Mouse (Mus musculus): Measurements from ENCODE around the gene Dnah2. TPM values are rescaled to one million over a fixed set of nuclear protein-coding genes. Genes with fewer than 3 reads are reported as not detected.

The Dnah2 gene
- polyA plus RNA-seq, 1 experiment from 2014 or later = 2.6 TPM

- Histone ChIP-seq H3K4me2 (ENCODE audit: low read depth, low read length, severe bottlenecking) (no peak overlapping the region), H3K27me3 (ENCODE audit: control insufficient read depth, insufficient read depth, low read length) (peaks cover 2% of the 10 kb centered on the region; the same call in 1 of the 2 replicates), H3K36me3 (ENCODE audit: control insufficient read depth, insufficient read depth, low read length) (peaks cover 43% of the 10 kb centered on the region), H3K27ac (ENCODE audit: low read depth, low read length) (no peak overlapping the region), H3K9ac (ENCODE audit: low read length) (no peak overlapping the region), H3K4me1 (replicated peaks; ENCODE audit: control insufficient read depth, insufficient read depth, low read length) (peaks cover 14% of the 10 kb centered on the region), H3K4me3 (ENCODE audit: low read depth, low read length) (no peak overlapping the region), H3K9me3 (ENCODE audit: control insufficient read depth, low read length) (no peaks in the 10 kb centered on the region)
- ATAC-seq (replicated peaks; ENCODE audit: low FRiP score) (no peak), DNase-seq (ENCODE audit: low spot score) (peak; percentile 52)
- WGBS = 92% methylated on average over 24 of the region's 24 CpGs
These were observed 144.1 kb downstream of the Dnah2 start for GRCm38 (mm10) chr11:69404595-69405396.

GRCm38 (mm10) chr11:69403691-69404594 lies 145.0 kb downstream of the Dnah2 start:
- peak; percentile 53 for DNase-seq (ENCODE audit: low spot score)
- WGBS = 89% methylated on average over 37 of the region's 38 CpGs

GRCm38 (mm10) chr11:69401987-69402386 lies 146.9 kb downstream of the Dnah2 start:
- 88% methylated on average over 12 of the region's 12 CpGs for WGBS
- DNase-seq (ENCODE audit: low spot score) (no peak), ATAC-seq (replicated peaks; ENCODE audit: low FRiP score) (no peak)
- Histone ChIP-seq H3K27ac (ENCODE audit: low read depth, low read length) (no peak overlapping the region), H3K4me3 (ENCODE audit: low read depth, low read length) (no peak overlapping the region), H3K27me3 (ENCODE audit: control insufficient read depth, insufficient read depth, low read length) (peaks cover 2% of the 10 kb centered on the region; the same call in 1 of the 2 replicates), H3K36me3 (ENCODE audit: control insufficient read depth, insufficient read depth, low read length) (peaks cover 38% of the 10 kb centered on the region), H3K4me1 (replicated peaks; ENCODE audit: control insufficient read depth, insufficient read depth, low read length) (peaks cover 26% of the 10 kb centered on the region), H3K9ac (ENCODE audit: low read length) (no peak overlapping the region), H3K9me3 (ENCODE audit: control insufficient read depth, low read length) (no peaks in the 10 kb centered on the region), H3K4me2 (ENCODE audit: low read depth, low read length, severe bottlenecking) (no peak overlapping the region)

More at GRCm38 (mm10) chr11:69403691-69404594, 145.0 kb downstream of the Dnah2 start:
- peaks cover 43% of the 10 kb centered on the region for H3K36me3 ChIP-seq (ENCODE audit: control insufficient read depth, insufficient read depth, low read length)
- H3K27ac ChIP-seq (ENCODE audit: low read depth, low read length) = no peak overlapping the region
- H3K4me3 ChIP-seq (ENCODE audit: low read depth, low read length) = no peak overlapping the region
- no peaks in the 10 kb centered on the region for H3K9me3 ChIP-seq (ENCODE audit: control insufficient read depth, low read length)
- H3K4me2 ChIP-seq (ENCODE audit: low read depth, low read length, severe bottlenecking) = no peak overlapping the region
- no peak for ATAC-seq (replicated peaks; ENCODE audit: low FRiP score)
- peaks cover 2% of the 10 kb centered on the region; the same call in 1 of the 2 replicates for H3K27me3 ChIP-seq (ENCODE audit: control insufficient read depth, insufficient read depth, low read length)
- no peak overlapping the region for H3K9ac ChIP-seq (ENCODE audit: low read length)
- peaks cover 19% of the 10 kb centered on the region for H3K4me1 ChIP-seq (replicated peaks; ENCODE audit: control insufficient read depth, insufficient read depth, low read length)

GRCm38 (mm10) chr11:69401210-69401637 lies 147.7 kb downstream of the Dnah2 start:
- 18% methylated on average over 22 of the region's 22 CpGs for WGBS
- DNase-seq (ENCODE audit: low spot score) = peak; percentile 92
- no peak overlapping the region for H3K4me2 ChIP-seq (ENCODE audit: low read depth, low read length, severe bottlenecking)
- H3K4me1 ChIP-seq (replicated peaks; ENCODE audit: control insufficient read depth, insufficient read depth, low read length) = peaks cover 32% of the 10 kb centered on the region
- no peak overlapping the region for H3K9ac ChIP-seq (ENCODE audit: low read length)
- peaks cover 32% of the 10 kb centered on the region for H3K36me3 ChIP-seq (ENCODE audit: control insufficient read depth, insufficient read depth, low read length)
- H3K27ac ChIP-seq (ENCODE audit: low read depth, low read length) = no peak overlapping the region
- no peaks in the 10 kb centered on the region for H3K9me3 ChIP-seq (ENCODE audit: control insufficient read depth, low read length)
- H3K27me3 ChIP-seq (ENCODE audit: control insufficient read depth, insufficient read depth, low read length) = peaks cover 2% of the 10 kb centered on the region; the same call in 1 of the 2 replicates
- H3K4me3 ChIP-seq (ENCODE audit: low read depth, low read length) = no peak overlapping the region; the same call in 1 of the 2 replicates
- peak; percentile 69 for ATAC-seq (replicated peaks; ENCODE audit: low FRiP score)

GRCm38 (mm10) chr11:69400083-69400850 lies 148.6 kb downstream of the Dnah2 start:
- H3K36me3 ChIP-seq (ENCODE audit: control insufficient read depth, insufficient read depth, low read length) = peaks cover 25% of the 10 kb centered on the region
- H3K4me1 ChIP-seq (replicated peaks; ENCODE audit: control insufficient read depth, insufficient read depth, low read length) = peaks cover 32% of the 10 kb centered on the region
- no peaks in the 10 kb centered on the region for H3K9me3 ChIP-seq (ENCODE audit: control insufficient read depth, low read length)
- H3K4me2 ChIP-seq (ENCODE audit: low read depth, low read length, severe bottlenecking) = no peak overlapping the region
- DNase-seq (ENCODE audit: low spot score) (peak; percentile 53), ATAC-seq (replicated peaks; ENCODE audit: low FRiP score) (no peak)
- H3K27ac ChIP-seq (ENCODE audit: low read depth, low read length) = no peak overlapping the region
- H3K27me3 ChIP-seq (ENCODE audit: control insufficient read depth, insufficient read depth, low read length) = peaks cover 2% of the 10 kb centered on the region; the same call in 1 of the 2 replicates
- H3K9ac ChIP-seq (ENCODE audit: low read length) = no peak overlapping the region
- peak overlapping the region; percentile 5; the same call in 1 of the 2 replicates for H3K4me3 ChIP-seq (ENCODE audit: low read depth, low read length)
- 72% methylated on average over 25 of the region's 25 CpGs for WGBS

- Histone ChIP-seq H3K4me1 (replicated peaks; ENCODE audit: control insufficient read depth, insufficient read depth, low read length) (peaks cover 32% of the 10 kb centered on the region), H3K4me2 (ENCODE audit: low read depth, low read length, severe bottlenecking) (0 out of 2 replicates have a peak overlapping the region, but pooled peaks have one; percentile 11), H3K27ac (ENCODE audit: low read depth, low read length) (no peak overlapping the region), H3K4me3 (ENCODE audit: low read depth, low read length) (peak overlapping the region; percentile 5), H3K9me3 (ENCODE audit: control insufficient read depth, low read length) (no peaks in the 10 kb centered on the region), H3K36me3 (ENCODE audit: control insufficient read depth, insufficient read depth, low read length) (peaks cover 20% of the 10 kb centered on the region), H3K9ac (ENCODE audit: low read length) (peak overlapping the region; percentile 14; the same call in 1 of the 2 replicates), H3K27me3 (ENCODE audit: control insufficient read depth, insufficient read depth, low read length) (peaks cover 2% of the 10 kb centered on the region; the same call in 1 of the 2 replicates)
- ATAC-seq (replicated peaks; ENCODE audit: low FRiP score) = no peak
- DNase-seq (ENCODE audit: low spot score) = peak; percentile 78
- 7% methylated on average over 66 of the region's 66 CpGs for WGBS
These were observed 149.5 kb downstream of the Dnah2 start for GRCm38 (mm10) chr11:69399201-69400082.

- Histone ChIP-seq H3K36me3 (ENCODE audit: control insufficient read depth, insufficient read depth, low read length) (peaks cover 15% of the 10 kb centered on the region; the same call in 1 of the 2 replicates), H3K4me1 (replicated peaks; ENCODE audit: control insufficient read depth, insufficient read depth, low read length) (peaks cover 35% of the 10 kb centered on the region), H3K4me3 (ENCODE audit: low read depth, low read length) (no peak overlapping the region), H3K9me3 (ENCODE audit: control insufficient read depth, low read length) (no peaks in the 10 kb centered on the region), H3K4me2 (ENCODE audit: low read depth, low read length, severe bottlenecking) (peak overlapping the region; percentile 41; the same call in 1 of the 2 replicates), H3K27ac (ENCODE audit: low read depth, low read length) (no peak overlapping the region), H3K27me3 (ENCODE audit: control insufficient read depth, insufficient read depth, low read length) (peaks cover 2% of the 10 kb centered on the region; the same call in 1 of the 2 replicates), H3K9ac (ENCODE audit: low read length) (no peak overlapping the region; the same call in 1 of the 2 replicates)
- 8% methylated on average over 21 of the region's 21 CpGs for WGBS
- no peak for ATAC-seq (replicated peaks; ENCODE audit: low FRiP score)
- peak; percentile 64 for DNase-seq (ENCODE audit: low spot score)
These were observed 150.3 kb downstream of the Dnah2 start for GRCm38 (mm10) chr11:69398486-69399200.

Measured in forebrain, embryonic 11.5 days (tissue).